ENCODE assay signal across 9 mouse cellular contexts in genomic region chr6:88290129-88290766, GRCm38 (mm10).
DNase-seq lines count a peak whose midpoint lies in the region; ATAC-seq and TF ChIP-seq lines count a peak whose summit lies in the region.
"Had no signal": no experiment of that assay in that cellular context is flagged by ENCODE, and none has a peak within 500 bp of the region (broad histone marks: within the 10 kb centered on the region; RNA-seq: fewer than 3 reads in every experiment).

No protein-coding gene starts in this region.

- WGBS in hindbrain, embryonic 15.5 days = 48% methylated on average over 6 of the region's 6 CpGs
- WGBS in hindbrain, embryonic 10.5 days = 79% methylated on average over 6 of the region's 6 CpGs
- 19% methylated on average over 6 of the region's 6 CpGs for WGBS in forebrain, embryonic 16.5 days
- WGBS in limb, embryonic 15.5 days = 75% methylated on average over 6 of the region's 6 CpGs
- WGBS in lung, adult 2 months = 79% methylated on average over 6 of the region's 6 CpGs

- H3K4me1 ChIP-seq in hindbrain, embryonic 15.5 days (replicated peaks) = peaks cover 7% of the 10 kb centered on the region; the same call in 1 of the 2 replicates
- H3K4me1 ChIP-seq in hindbrain, embryonic 10.5 days (replicated peaks) = no peaks in the 10 kb centered on the region
- H3K4me1 ChIP-seq in forebrain, embryonic 16.5 days (replicated peaks; ENCODE audit: control insufficient read depth, insufficient read depth, low read length) = peaks cover 12% of the 10 kb centered on the region
- H3K4me1 ChIP-seq in limb, embryonic 15.5 days = no peaks in the 10 kb centered on the region
- H3K4me1 ChIP-seq in lung, adult 2 months (ENCODE audit: control insufficient read depth, insufficient read depth, low read length) = no peaks in the 10 kb centered on the region

- H3K9ac ChIP-seq in hindbrain, embryonic 15.5 days = no peak overlapping the region
- no peak overlapping the region for H3K9ac ChIP-seq in forebrain, embryonic 16.5 days (replicated peaks; ENCODE audit: low read depth, low read length)
- no peak overlapping the region for H3K9ac ChIP-seq in limb, embryonic 15.5 days

- intact Hi-C loops in heart, postnatal 25 days (cut with DNase I) = no loop called here

- no peaks in the 10 kb centered on the region for H3K36me3 ChIP-seq in hindbrain, embryonic 15.5 days
- H3K36me3 ChIP-seq in hindbrain, embryonic 10.5 days = 0 out of 2 replicates have a peak, but pooled peaks cover 4% of the 10 kb centered on the region
- no peaks in the 10 kb centered on the region for H3K36me3 ChIP-seq in forebrain, embryonic 16.5 days (ENCODE audit: control insufficient read depth, insufficient read depth)
- H3K36me3 ChIP-seq in limb, embryonic 15.5 days = no peaks in the 10 kb centered on the region

- H3K27ac ChIP-seq in hindbrain, embryonic 15.5 days (replicated peaks) = no peak overlapping the region
- no peak overlapping the region for H3K27ac ChIP-seq in hindbrain, embryonic 10.5 days
- H3K27ac ChIP-seq in forebrain, embryonic 16.5 days (ENCODE audit: low read length) = peak overlapping the region; percentile 19; the same call in 1 of the 2 replicates
- no peak overlapping the region for H3K27ac ChIP-seq in limb, embryonic 15.5 days

- TF ChIP-seq POLR2A in lung, adult 2 months (IDR thresholded peaks at IDR 0.05; ENCODE audit: borderline replicate concordance, extremely low read depth, low read depth, low read length) = no peak

- H3K9me3 ChIP-seq in hindbrain, embryonic 15.5 days = no peaks in the 10 kb centered on the region
- no peaks in the 10 kb centered on the region for H3K9me3 ChIP-seq in hindbrain, embryonic 10.5 days
- H3K9me3 ChIP-seq in forebrain, embryonic 16.5 days (ENCODE audit: control insufficient read depth, low read length) = no peaks in the 10 kb centered on the region
- no peaks in the 10 kb centered on the region for H3K9me3 ChIP-seq in limb, embryonic 15.5 days

- no peak overlapping the region for H3K4me2 ChIP-seq in hindbrain, embryonic 15.5 days
- no peak overlapping the region for H3K4me2 ChIP-seq in forebrain, embryonic 16.5 days (ENCODE audit: low read length)
- no peak overlapping the region for H3K4me2 ChIP-seq in limb, embryonic 15.5 days

- no peak overlapping the region for H3K4me3 ChIP-seq in hindbrain, embryonic 15.5 days
- no peak overlapping the region for H3K4me3 ChIP-seq in hindbrain, embryonic 10.5 days
- H3K4me3 ChIP-seq in forebrain, embryonic 16.5 days (replicated peaks; ENCODE audit: low read length) = no peak overlapping the region
- H3K4me3 ChIP-seq in limb, embryonic 15.5 days = no peak overlapping the region
- H3K4me3 ChIP-seq in lung, adult 2 months (replicated peaks; ENCODE audit: extremely low read depth, low read depth, low read length) = no peak overlapping the region

- DNase-seq in hindbrain, embryonic 10.5 days (ENCODE audit: low spot score) = no peak
- peak; percentile 58 for DNase-seq in heart, postnatal 25 days (ENCODE audit: low spot score)
- no peak for DNase-seq in lung, adult 2 months
- DNase-seq in retina, embryonic 14.5 days (ENCODE audit: low spot score) = no peak
- no peak for DNase-seq in urinary bladder, adult 2 months (ENCODE audit: low spot score)
- DNase-seq: kidney, adult 11 months had no signal

- peak; percentile 90 for ATAC-seq in hindbrain, embryonic 15.5 days (ENCODE audit: low FRiP score, low read depth)
- ATAC-seq in forebrain, embryonic 16.5 days = peak; percentile 94
- 0 out of 2 replicates have a peak, but pooled peaks have one; percentile 10 for ATAC-seq in limb, embryonic 15.5 days (ENCODE audit: insufficient number of reproducible peaks, low FRiP score, low TSS enrichment, low read depth)

- no peak for TF ChIP-seq CTCF in lung, adult 2 months (IDR thresholded peaks at IDR 0.05; ENCODE audit: insufficient read depth, low read length)

- H3K27me3 ChIP-seq in hindbrain, embryonic 15.5 days = no peaks in the 10 kb centered on the region
- no peaks in the 10 kb centered on the region for H3K27me3 ChIP-seq in hindbrain, embryonic 10.5 days (ENCODE audit: insufficient read depth, poor library complexity, severe bottlenecking)
- no peaks in the 10 kb centered on the region for H3K27me3 ChIP-seq in forebrain, embryonic 16.5 days (replicated peaks; ENCODE audit: control insufficient read depth, insufficient read depth, low read length)
- H3K27me3 ChIP-seq in limb, embryonic 15.5 days = no peaks in the 10 kb centered on the region

Comparison
In these comparisons a context has a peak if more than half of its experiments do, and no peak if none do; other contexts are left out.
1. ATAC-seq: peak in every context shown above with its lines; median percentile 94 in forebrain, embryonic 16.5 days; 90 in hindbrain, embryonic 15.5 days; 10 in limb, embryonic 15.5 days.